Mouse (Mus musculus) layer of hippocampus, postnatal 36 days (tissue): Measurements from ENCODE around the gene Zbed3. TPM values are rescaled to one million over a fixed set of nuclear protein-coding genes. Genes with fewer than 3 reads are reported as not detected.

Source experiments
- DNase-seq, 2 experiments: peaks; one replicate each; pipeline ENCODE4 v3.0.0; 2022
- total RNA-seq, 2 experiments: library from RNA; stranded (reverse); gene quantifications; 2 replicates each; pipeline ENCODE4 v1.2.3; 2021

The Zbed3 gene
- 10 to 100 TPM; 11.9 to 14.8 TPM for total RNA-seq

DNA sequence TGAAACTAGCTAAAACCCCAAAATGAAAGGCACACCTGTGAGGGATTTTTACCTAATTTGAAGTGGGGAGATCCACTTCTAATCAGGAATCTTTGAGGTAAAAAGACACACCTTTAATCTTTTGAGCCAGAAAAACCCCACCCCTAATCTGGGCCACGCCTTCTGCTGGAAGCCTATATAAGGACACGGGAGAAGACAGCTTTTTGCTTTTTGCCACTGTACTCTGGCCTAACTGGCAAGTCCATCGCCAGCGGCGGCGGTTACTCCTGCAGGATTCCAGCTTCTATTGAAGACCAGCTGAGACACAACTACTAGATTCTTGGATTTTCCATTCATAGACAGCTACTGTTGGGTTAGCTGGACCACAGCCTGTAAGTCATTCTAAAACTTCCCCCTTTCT lies at the start of gene Zbed3:
Gene Zbed3 (plus strand): TSS at position 213 of the 400 bp plus-strand sequence.
- DNase-seq, result no peak

DNA sequence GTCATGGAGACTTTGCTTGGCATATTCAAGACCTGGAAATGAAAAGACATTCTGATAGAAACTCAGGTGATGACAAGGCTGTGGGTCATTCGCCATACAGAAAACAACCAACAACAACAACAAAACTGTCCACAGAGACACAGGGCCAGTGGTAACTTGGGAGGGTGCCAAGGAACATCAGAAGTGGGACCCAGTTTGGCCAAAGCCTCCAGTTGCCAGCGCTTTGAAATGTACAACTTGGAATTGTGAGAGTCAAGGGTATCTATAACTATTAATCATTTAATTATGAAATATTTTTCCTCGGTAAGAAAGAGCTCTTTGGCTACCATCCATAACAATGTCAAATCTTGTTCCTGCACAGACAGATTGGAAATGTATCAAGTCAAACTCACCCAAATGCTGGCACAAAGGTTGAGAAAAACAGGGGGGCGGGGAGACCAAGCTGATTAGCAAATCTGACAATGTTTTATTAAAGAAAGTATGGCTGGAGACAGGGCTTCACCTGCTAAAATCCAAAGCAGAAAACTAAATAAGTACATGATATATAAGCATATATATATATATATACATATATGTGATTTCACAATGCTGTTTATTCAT lies 44.9 kb upstream of the Zbed3 start:
- no peak for DNase-seq

DNA sequence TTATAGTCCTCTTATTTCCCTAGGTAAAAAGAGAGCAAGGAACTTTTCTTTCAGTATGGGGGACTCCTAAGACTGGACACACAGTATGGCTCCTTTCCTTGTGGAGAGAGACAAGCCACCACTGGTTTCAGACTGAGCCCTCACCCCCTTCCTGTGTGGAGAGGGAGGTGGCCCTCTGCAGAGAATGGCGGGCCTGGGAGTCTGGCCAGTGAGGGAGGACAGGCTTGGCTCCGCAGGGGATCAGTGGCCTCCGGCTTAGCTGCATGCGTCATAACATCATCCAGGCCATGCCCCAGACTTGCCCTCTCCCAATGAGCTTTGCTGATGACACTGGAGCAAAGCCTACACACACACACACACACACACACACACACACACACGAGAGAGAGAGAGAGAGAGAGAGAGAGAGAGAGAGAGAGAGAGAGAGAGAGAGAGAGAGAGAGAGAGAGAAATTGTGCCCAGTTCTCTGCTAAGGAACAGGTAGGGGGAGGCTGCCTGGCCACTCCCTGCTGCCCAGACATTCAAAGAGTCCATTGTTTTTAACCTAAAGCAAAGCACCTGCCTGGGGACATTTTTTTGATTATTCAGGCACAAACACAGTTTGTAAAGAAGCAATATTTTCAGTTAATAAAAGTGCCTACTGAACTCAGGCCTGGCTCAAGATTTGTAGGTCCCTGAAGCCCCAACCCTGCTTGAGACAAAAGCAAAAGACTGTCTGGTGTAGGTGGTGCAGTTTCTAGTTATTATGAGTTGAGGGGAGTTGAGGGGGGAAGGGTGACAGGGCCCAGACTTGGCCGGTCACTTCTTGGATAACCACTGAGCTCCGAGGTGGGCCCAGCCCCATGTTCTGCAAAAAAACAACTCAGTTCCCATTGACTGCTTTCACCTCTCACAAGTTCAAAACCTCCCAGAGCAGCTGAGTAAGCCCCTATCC lies 41.4 kb upstream of the Zbed3 start:
- no peak for DNase-seq

DNA sequence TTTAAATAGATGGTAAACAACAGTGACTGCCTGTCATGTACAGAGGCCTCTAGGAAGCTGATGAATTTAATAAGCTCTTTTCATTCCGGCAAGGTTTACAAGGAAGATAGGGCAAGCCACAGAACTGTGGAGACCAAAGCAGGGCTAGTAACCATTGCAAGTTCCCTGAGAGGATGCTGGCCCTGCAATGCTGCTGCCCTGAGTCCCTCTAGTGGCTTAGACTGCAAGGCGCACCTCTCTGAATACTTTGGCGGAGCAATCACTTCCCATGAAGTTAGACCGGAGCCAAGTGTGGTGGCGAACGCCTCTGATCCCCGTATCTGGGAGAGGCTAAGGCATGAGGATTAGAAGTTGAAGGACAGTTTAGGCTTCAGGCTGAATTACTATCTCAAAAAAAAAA lies 36.4 kb upstream of the Zbed3 start:
- peak; percentile 65 to 67 for DNase-seq

DNA sequence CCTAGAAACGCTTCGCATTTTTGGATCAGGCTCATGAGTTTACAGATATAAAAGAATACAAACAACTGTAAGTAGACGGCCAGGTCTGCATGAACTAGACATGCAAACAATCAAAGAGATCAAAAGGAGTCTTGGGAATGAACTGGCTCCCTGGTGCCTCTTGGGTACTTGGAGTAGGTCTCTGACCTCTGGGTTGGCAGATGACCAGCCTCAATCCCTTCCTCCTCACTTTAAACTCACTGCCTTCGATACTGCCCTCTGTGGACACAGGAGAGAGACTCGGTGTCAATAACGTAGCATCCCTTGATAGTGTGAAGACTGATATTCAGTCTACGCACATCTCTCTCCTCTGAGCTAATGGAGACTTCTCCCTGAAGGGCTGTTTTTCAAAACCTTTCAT lies 35.4 kb upstream of the Zbed3 start:
- no peak for DNase-seq

DNA sequence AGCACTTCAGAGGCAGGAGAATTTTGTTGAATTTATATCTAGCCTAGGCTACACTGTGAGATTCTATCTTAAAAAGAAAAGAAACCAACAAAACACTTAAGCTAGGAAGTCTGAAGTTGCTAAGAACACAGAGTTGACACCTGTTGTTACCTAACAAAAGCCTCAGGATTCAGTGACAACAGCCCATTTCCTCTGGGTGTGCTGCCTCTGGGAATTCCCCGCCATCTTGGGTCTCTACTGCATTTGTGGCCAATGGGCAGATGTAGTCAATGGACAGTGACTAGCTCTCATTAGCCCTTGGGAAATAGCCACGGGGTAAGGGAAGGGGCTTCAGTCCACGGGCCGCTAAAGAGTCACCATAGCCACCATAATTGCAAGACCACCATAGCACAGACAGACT lies 31.4 kb upstream of the Zbed3 start:
- DNase-seq, result no peak

DNA sequence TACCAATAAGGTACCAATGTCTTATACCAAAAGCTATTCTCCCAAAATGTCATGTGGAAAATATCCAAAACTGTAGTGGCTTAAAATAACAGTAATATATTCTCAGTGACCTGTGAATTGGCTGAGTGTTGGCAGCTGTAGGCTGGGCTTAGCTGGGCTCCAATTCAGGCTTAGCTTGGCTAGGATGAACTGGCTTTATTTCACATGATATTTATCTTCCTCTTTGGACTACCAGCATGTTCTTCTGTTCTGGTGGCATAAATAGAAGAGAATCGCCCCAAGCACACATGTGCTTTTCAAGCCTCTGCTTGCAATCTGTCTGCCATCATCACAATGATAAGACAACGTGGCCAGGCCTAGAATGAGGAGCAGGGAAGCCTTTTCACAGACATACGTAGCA lies 23.5 kb upstream of the Zbed3 start:
- no peak for DNase-seq

DNA sequence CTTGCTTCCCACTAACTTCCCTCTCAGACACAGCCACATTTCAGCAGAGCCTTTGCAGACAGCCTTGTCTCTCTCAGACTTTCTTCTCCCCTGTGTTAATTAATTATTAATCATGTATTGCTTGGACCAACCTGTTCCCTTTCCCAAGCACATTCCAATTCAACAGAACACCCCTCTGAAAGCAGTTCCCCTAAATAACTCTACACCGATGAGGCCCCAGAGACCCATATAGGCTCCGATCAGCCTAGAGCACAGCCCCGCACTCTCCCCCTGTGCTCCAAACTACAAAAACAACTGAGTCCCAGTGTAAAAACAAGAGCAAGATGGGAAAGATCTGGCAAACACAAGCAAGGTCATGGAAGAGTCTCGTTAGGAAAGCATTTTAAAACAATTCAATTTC lies 16.8 kb upstream of the Zbed3 start:
- no peak for DNase-seq

DNA sequence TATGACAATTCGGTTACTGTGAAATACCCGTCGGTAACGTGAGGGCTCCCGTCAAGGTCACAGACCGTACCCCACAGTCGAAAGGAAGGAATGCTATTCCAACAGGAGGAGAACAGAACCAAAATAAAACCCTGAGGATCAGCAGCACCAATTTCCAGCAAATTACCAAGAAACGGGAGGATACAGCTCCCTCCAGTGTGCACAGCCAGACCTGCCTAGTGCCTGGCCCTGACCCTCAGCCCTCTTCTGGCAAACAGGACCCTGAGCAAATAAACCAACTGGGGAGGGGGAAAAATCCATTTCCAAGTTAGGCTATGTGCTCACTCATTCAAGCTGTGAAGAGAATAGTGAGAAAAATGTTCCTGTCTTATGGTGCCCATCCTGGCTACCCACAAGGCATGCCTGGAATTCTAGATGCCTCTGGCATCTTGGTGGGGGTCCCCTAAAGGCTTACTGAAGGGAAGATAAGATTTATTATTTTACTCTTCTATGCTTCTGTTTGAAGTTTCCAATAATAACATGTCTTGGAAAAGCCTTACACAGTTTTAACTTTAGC lies 16.2 kb upstream of the Zbed3 start:
- no peak for DNase-seq

DNA sequence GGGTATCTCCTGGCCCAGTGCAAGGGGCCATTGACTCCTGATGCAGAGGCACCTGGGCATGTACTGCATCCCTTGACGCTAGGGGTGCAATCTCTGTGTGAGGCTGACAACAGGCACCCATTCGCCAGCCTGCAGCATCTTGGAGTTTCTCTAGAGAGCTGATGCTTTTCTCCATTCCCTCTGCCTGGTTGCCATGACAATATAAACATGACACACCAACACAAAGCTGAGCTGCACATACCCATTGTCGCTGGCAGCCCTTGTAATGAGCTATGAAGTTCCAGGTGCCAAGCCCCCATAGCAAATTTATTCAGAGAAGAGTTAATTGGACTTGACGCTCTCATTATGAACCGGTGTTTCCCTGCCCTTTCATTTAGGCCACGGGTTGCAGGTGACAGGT lies 11.4 kb upstream of the Zbed3 start:
- peak in 1 of 2 experiments; percentile 25 for DNase-seq

DNA sequence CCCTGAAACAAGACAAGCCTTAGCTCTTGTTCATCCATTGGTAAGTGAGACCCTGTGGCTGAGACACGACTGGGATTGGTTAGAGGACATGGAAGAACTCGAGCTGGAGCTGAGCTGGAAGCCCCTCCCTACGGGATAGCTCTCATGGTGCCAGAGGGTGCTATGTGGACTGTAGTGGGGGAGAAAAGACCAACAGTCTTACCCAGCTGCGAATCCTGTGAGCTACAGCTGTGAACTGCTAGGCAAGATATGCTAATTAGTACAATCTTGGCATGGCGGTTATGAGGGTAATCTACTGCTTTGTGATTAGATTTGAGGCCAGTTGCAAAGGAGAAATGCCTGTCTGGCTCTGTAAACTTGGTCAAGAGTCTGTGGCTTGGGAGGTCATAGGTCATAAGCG lies 4.3 kb upstream of the Zbed3 start:
- DNase-seq, result no peak

DNA sequence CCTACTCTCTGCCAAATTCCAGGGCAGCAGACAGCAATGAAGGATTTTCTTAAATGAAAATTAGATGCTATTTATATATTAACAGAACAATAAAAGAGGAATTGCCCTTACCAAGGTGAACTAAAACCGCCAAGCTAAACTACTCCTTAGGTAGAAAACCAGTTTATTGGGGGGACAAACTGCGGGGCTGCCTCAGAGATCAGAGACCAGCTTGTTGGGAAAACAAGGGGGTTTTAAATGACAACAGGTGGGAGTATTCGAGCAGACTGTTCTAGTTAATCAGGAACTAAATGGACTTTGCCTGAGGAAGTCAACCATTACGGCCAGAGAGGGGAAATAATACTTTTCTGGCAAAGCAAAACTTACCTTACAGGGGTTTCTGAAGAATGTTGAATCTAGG lies 3.0 kb upstream of the Zbed3 start:
- DNase-seq, result no peak

DNA sequence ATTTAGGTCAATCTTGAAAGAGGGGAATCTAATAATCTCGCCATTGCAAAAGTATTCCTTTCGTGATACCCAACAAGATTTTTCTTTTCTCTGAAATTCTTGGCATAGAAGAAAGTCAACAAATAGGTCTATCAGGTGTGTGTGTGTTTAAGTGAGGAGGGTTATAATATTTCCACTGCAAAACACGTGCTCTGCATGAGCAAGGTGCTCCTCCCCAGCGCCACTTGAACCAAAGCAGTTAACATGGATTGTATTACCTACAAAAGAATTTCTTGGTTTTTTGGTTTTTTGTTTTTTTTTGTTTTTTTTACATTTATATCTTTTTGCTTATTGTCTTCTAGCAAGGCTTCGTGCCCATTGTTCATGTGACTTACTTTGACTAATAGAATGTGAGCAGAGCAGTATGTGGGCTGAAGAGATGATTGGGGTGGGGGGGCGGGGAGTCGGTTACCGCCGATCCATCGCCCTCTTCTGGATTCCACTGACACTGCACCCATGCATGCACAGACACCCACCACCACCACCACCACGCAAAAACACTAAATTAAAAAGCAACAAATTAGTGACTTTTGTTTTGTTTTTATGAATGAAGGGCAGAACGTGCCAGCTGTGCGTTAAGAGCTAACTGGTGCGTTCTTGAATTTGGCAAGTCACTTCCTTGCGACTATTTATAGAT lies 676 bp downstream of the Zbed3 start:
- peak; percentile 35 to 48 for DNase-seq

DNA sequence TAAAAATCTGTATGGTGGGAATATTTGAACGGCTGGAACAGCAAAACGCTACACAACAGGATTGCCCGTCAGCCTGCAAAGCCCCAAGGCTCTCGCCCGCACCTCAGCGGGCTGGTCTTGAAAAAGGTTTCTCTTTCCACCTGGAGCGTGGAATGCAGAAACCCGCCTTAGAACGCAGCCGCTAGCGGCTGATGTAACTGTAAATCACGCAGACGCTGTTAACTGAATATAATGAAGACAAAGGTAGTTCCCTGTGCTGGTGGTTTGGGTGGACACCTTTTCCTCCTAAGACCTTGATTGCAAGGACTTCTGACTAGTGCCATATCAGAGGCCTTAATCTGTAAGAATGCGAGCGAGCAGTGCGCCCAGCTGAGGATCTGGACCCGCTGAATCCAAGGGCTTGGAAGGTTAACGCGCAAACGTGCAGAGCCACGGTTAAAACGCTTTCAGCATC lies 1.2 kb downstream of the Zbed3 start:
- no peak for DNase-seq

DNA sequence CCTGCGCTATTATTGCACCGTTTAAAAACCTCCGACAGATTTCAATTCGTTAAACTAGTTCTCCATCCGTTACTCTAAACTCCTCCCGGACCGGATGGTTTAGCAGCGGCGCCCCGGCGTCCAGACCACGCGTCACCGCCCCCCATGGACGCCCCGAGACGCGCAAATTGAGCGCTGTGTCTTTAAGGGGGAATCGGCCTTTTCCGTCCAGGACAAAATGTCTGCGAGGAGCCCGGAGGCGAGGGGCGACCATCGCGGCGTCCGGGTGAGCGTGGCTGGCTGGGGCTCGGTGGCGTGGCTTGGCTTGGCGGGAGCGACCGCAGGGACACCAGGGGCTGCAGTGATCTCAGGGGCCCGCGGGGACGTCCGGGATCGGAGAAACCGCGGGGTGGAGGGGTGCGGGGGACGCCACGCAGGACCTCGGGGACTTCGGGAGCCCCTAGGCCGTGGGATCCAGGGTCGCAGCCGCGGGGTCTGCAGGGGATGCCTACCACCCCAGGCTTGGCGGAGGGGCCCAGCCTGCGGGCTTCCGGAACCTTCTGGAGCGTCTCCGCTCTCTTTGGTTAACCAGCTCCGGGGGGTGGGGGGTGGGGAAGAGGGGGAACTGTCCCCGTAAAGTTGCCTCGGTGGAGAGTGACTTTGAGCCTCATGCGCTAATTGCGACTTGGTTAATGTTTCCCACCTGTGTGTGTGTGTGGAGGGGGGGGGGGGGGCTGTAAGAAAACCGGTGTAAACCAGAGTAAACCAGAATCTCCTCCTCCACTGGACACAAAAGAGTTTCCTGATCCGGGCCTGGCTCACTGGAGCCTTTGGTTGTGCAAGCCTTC lies 1.9 kb downstream of the Zbed3 start:
- peak; percentile 70 to 75 for DNase-seq

DNA sequence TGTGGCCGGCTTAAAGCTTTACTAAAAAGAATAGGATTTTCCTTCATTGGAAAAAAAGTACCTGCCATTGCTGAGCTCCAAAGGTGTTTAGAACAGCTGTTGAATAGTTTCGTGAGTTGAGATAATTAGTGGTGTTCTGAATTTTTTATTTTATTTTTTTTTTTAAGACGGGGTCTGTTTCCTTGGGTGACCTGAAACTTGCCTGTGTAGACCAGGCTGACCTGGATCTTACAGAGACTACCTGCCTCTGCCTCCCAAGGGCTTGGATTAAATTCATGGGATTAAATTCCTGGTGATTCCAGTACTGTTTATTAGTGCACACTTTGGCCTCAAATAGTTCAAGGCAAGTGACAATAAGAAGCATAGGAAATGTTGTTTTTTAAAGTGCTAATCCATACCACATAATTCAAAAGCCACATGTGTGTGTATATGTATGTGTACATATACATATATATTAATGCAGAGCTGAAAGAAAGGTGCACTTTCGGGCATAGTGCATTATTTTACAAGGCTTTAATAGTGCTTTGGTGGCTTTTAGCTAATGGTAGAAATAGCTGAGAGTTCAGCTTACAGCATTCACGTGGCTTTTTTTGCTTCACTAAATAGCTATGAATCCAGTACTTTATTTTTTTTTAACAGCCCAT lies 2.6 kb downstream of the Zbed3 start:
- no peak for DNase-seq

DNA sequence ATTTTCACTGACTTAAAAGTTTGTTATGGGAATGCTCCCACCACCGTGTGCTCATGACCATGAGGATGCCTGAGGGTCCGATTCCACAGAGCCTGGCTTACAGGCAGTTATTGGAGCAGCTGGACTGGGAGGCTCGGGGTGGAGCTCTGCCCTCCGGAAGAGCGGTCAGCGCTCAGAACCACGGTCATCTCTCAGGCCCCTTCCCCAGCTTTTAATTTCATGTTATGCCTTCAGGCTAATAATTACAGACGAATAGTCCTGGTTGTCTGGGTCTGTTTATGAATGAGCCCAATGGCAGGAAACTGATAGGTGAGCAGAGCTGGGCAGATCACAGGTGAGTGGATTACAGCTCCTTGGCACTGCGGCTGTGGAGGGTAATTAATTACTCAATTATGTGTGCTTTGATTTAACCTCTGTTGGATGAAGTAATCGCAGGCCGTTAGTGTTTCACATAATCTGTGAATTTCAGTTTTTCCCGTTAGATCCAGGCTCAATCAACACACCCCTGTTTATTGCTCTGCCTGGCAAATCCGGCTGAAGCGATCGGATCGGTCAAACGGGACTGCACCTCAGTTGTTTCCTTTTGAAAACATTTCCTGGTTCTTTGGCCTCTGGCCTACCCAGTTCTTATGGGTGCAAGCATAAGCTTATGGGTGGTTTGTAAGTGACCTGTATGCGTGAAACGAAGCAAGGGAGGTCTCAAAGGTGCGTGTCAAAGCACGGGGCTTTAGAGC lies 3.4 kb downstream of the Zbed3 start:
- no peak for DNase-seq

DNA sequence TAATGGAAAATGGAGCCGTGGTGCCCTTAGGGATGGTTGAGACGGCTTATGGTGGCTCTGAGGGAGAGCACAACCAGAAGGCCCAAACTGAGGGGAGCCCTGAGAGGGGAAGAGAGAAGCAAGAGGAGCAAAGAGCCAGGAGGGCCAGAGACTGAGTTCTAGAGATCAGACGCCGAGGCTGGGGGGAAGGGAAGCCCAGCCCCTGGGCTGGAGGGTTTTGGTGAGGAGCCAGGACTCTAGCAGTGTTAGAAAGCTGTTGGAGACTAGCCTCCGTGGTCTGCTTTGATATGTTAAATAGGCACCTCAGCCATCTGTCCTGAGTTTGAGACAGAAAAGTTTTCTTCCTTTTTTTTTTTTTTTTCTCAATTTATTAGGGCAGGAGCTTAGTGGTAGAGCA lies 3.9 kb downstream of the Zbed3 start:
- peak; percentile 24 to 31 for DNase-seq

DNA sequence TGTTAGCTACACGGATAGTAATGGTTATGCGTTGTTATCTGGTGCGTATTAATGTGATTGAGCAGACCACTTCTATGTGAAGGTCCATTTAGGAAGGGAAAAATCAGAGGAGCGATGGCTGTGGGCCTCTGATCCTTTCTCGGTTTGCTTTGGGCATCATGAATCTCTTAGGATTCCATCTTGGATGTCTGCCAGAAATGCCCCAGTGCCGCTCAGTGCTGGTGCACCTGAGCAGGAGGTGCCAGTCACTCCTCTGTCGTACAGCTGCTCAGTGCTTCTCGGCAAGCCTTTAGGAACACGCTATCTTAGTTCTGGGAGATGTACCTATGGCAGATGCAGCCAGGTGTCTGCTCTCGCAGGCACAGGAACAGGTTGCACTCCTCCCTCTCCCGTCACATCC lies 5.4 kb downstream of the Zbed3 start:
- no peak for DNase-seq

DNA sequence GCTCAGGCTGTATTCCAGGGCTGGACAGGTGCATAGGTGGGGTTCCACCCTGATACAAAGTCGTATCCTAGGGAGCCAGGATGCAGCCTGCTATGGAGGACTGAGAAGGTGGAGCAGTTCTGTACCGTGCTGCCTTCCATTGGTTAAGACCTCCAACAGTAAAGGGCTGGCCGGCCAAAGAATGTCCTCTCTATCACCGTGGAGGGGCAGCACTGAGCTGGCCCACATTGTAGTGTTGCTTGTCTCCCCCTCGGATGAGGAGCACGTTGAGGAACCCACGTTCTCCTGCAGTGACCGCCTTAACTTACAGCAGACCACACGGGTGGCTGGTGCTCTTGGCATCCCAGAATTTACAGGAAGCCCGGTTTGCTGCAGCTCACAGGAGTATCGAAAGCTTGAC lies 7.1 kb downstream of the Zbed3 start:
- DNase-seq, result no peak
